Comparison of ENCODE assay signal across 10 mouse cellular contexts in genomic region chr1:89234895-89235294, GRCm38 (mm10).
A peak's percentile ranks its signal among the peaks of the same experiment; 100 is the strongest.
DNase-seq lines count a peak whose midpoint lies in the region; ATAC-seq lines count a peak whose summit lies in the region.
"Had no signal": no experiment of that assay in that cellular context is flagged by ENCODE, and none has a peak within 500 bp of the region (broad histone marks: within the 10 kb centered on the region; RNA-seq: fewer than 3 reads in every experiment).

No protein-coding gene starts in this region.

- H3K27me3 ChIP-seq in forebrain, embryonic 13.5 days, result 0 out of 2 replicates have a peak, but pooled peaks cover 3% of the 10 kb centered on the region
- no peaks in the 10 kb centered on the region for H3K27me3 ChIP-seq in forebrain, embryonic 14.5 days (replicated peaks; ENCODE audit: control insufficient read depth, insufficient read depth, low read length)
- H3K27me3 ChIP-seq in midbrain, embryonic 16.5 days (ENCODE audit: control insufficient read depth, insufficient read depth, low read depth, low read length), result no peaks in the 10 kb centered on the region; the same call in 1 of the 2 replicates

- DNase-seq in forebrain, embryonic 14.5 days (ENCODE audit: low spot score), result no peak
- DNase-seq in layer of hippocampus, adult 9-11 months, result peak; percentile 22
- DNase-seq in layer of hippocampus, adult 9-10 months (ENCODE audit: low spot score), result no peak
- peak; percentile 40 to 51 for DNase-seq in lung, adult 18-20 months
- no peak for DNase-seq in spleen, adult 12 weeks (ENCODE audit: low spot score)
- no peak for DNase-seq in cerebellum, postnatal 36 days
- DNase-seq: thymus, postnatal 25 days had no signal

- no peak overlapping the region for H3K4me2 ChIP-seq in forebrain, embryonic 13.5 days
- H3K4me2 ChIP-seq in forebrain, embryonic 14.5 days (ENCODE audit: low read length), result no peak overlapping the region
- no peak overlapping the region for H3K4me2 ChIP-seq in midbrain, embryonic 16.5 days (ENCODE audit: low read length)
- H3K4me2 ChIP-seq: liver, embryonic 11.5 days had no signal

- peak; percentile 16; the same call in 1 of the 2 replicates for ATAC-seq in forebrain, embryonic 13.5 days
- no peak for ATAC-seq in forebrain, embryonic 14.5 days
- peak; percentile 65; the same call in 1 of the 2 replicates for ATAC-seq in midbrain, embryonic 16.5 days

- no peaks in the 10 kb centered on the region for H3K36me3 ChIP-seq in forebrain, embryonic 13.5 days (ENCODE audit: poor library complexity, severe bottlenecking)
- no peaks in the 10 kb centered on the region for H3K36me3 ChIP-seq in forebrain, embryonic 14.5 days (ENCODE audit: control insufficient read depth, insufficient read depth, low read length)
- H3K36me3 ChIP-seq in midbrain, embryonic 16.5 days (ENCODE audit: control insufficient read depth, insufficient read depth, low read length), result no peaks in the 10 kb centered on the region

- H3K9me3 ChIP-seq in forebrain, embryonic 13.5 days (replicated peaks), result no peaks in the 10 kb centered on the region
- H3K9me3 ChIP-seq in forebrain, embryonic 14.5 days (replicated peaks; ENCODE audit: control insufficient read depth, low read length), result no peaks in the 10 kb centered on the region
- H3K9me3 ChIP-seq in midbrain, embryonic 16.5 days (replicated peaks; ENCODE audit: control insufficient read depth, low read length, poor library complexity, severe bottlenecking), result no peaks in the 10 kb centered on the region

- no peak overlapping the region for H3K4me3 ChIP-seq in forebrain, embryonic 13.5 days
- H3K4me3 ChIP-seq in forebrain, embryonic 14.5 days (ENCODE audit: low read depth, low read length), result no peak overlapping the region
- no peak overlapping the region for H3K4me3 ChIP-seq in midbrain, embryonic 16.5 days (ENCODE audit: low read depth, low read length)

- no peak overlapping the region for H3K27ac ChIP-seq in forebrain, embryonic 13.5 days
- H3K27ac ChIP-seq in forebrain, embryonic 14.5 days (ENCODE audit: low read depth, low read length), result no peak overlapping the region
- no peak overlapping the region for H3K27ac ChIP-seq in midbrain, embryonic 16.5 days (ENCODE audit: low read length)

- 78% methylated on average over 8 of the region's 8 CpGs for WGBS in forebrain, embryonic 13.5 days
- 73% methylated on average over 8 of the region's 8 CpGs for WGBS in forebrain, embryonic 14.5 days
- 77% methylated on average over 8 of the region's 8 CpGs for WGBS in midbrain, embryonic 16.5 days

- H3K9ac ChIP-seq in forebrain, embryonic 13.5 days, result no peak overlapping the region
- no peak overlapping the region for H3K9ac ChIP-seq in forebrain, embryonic 14.5 days (ENCODE audit: low read length)
- H3K9ac ChIP-seq in midbrain, embryonic 16.5 days (ENCODE audit: low read depth, low read length), result no peak overlapping the region

- H3K4me1 ChIP-seq in forebrain, embryonic 13.5 days, result peaks cover 7% of the 10 kb centered on the region
- H3K4me1 ChIP-seq in forebrain, embryonic 14.5 days (ENCODE audit: control insufficient read depth, insufficient read depth, low read length), result 0 out of 2 replicates have a peak, but pooled peaks cover 5% of the 10 kb centered on the region
- peaks cover 4% of the 10 kb centered on the region for H3K4me1 ChIP-seq in midbrain, embryonic 16.5 days (ENCODE audit: control insufficient read depth, insufficient read depth, low read length)

Comparison
In these comparisons a context has a peak if more than half of its experiments do, and no peak if none do; other contexts are left out.
1. DNase-seq: peak in layer of hippocampus, adult 9-11 months (single experiment) and lung, adult 18-20 months (2 of 2); none in forebrain, embryonic 14.5 days (single experiment), layer of hippocampus, adult 9-10 months (single experiment), spleen, adult 12 weeks (single experiment) and cerebellum, postnatal 36 days (0 of 2).